ENCODE assay signal across 9 mouse cellular contexts in the genomic region with DNA sequence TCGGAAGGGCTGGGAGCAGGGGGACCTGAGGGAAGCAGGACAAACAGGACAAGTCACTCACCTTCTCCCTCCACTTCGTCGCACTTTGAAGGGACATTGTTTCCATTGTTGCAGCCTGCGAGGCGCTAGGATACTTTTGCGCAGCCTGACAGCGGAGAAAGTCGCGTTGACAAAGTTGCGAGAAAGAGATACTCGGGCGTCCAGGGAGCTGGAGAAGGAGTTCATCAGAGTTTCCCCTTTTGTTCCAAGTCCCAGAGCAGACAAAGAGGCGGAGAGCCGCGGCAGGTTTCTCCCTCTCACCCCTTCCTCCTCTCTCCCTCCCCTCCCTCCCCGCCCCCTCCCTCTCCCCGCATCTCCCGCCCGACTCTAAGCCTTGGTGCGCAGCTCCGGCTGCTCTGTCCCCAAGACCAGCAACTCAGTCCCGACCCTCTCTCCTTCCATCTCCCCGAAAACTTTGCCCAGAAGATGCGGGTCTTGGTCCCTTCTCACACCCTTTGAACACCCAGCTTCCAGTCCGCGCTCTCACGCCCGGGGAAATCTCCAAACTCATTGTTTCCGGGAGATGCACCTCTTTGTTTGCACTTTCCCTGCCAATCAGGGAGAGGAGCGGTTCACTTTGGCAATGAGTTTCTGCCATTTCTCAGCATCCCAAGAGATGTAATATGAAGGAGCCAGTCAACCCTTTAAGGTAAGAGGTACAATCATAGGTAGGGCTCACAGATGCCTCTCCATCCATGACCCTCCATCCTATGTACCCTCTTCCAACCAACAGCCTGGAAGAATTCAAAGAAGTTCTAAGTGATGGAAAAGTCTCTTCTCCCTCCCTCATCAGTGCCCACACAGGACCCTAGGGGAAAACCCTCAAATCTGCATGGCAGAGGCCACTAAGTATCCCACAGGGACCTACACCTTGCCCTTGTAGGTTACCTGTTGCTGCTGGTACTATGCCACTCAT.
DNase-seq lines count a peak whose midpoint lies in the region; ATAC-seq and TF ChIP-seq lines count a peak whose summit lies in the region.
"Had no signal": no experiment of that assay in that cellular context is flagged by ENCODE, and none has a peak within 500 bp of the region (broad histone marks: within the 10 kb centered on the region; RNA-seq: fewer than 3 reads in every experiment).

No protein-coding gene starts in this region.

- no peaks in the 10 kb centered on the region for H3K9me3 ChIP-seq in heart, embryonic 16.5 days (replicated peaks; ENCODE audit: control insufficient read depth, low read length)
- H3K9me3 ChIP-seq in limb, embryonic 11.5 days (ENCODE audit: control insufficient read depth, low read length) = no peaks in the 10 kb centered on the region
- no peaks in the 10 kb centered on the region for H3K9me3 ChIP-seq in midbrain, postnatal 0 days (ENCODE audit: low read length)

- no peak for TF ChIP-seq CTCF in midbrain, postnatal 0 days (IDR thresholded peaks at IDR 0.05)

- H3K4me3 ChIP-seq in heart, embryonic 16.5 days (ENCODE audit: low read length) = peak overlapping the region; percentile 62
- H3K4me3 ChIP-seq in limb, embryonic 11.5 days (ENCODE audit: low read depth, low read length) = peak overlapping the region; percentile 71
- peak overlapping the region; percentile 48 for H3K4me3 ChIP-seq in midbrain, postnatal 0 days (ENCODE audit: low read depth, low read length)

- peaks cover 16% of the 10 kb centered on the region for H3K27me3 ChIP-seq in heart, embryonic 16.5 days (ENCODE audit: control insufficient read depth, insufficient read depth, low read length)
- peaks cover 22% of the 10 kb centered on the region for H3K27me3 ChIP-seq in limb, embryonic 11.5 days (ENCODE audit: control insufficient read depth, insufficient read depth, low read length)
- H3K27me3 ChIP-seq in midbrain, postnatal 0 days (ENCODE audit: insufficient read depth, low read length) = no peaks in the 10 kb centered on the region; the same call in 1 of the 2 replicates

- no peak overlapping the region for H3K27ac ChIP-seq in heart, embryonic 16.5 days (ENCODE audit: low read length)
- 0 out of 2 replicates have a peak overlapping the region, but pooled peaks have one; percentile 33 for H3K27ac ChIP-seq in limb, embryonic 11.5 days (replicated peaks; ENCODE audit: low read depth, low read length)
- H3K27ac ChIP-seq in midbrain, postnatal 0 days (ENCODE audit: low read depth, low read length) = no peak overlapping the region
- H3K27ac ChIP-seq: macrophage had no signal

- H3K9ac ChIP-seq in heart, embryonic 16.5 days (ENCODE audit: low read length) = peak overlapping the region; percentile 74
- peak overlapping the region; percentile 89 for H3K9ac ChIP-seq in limb, embryonic 11.5 days (ENCODE audit: low read length)
- H3K9ac ChIP-seq in midbrain, postnatal 0 days (replicated peaks; ENCODE audit: low read length, poor library complexity, severe bottlenecking) = 0 out of 2 replicates have a peak overlapping the region, but pooled peaks have one; percentile 33

- ATAC-seq in heart, embryonic 16.5 days (replicated peaks; ENCODE audit: extremely low read depth, insufficient read depth, low FRiP score) = peak; percentile 34; the same call in 1 of the 2 replicates
- ATAC-seq in limb, embryonic 11.5 days (ENCODE audit: insufficient number of reproducible peaks, low FRiP score, low TSS enrichment, low read depth) = peak; percentile 60
- no peak for ATAC-seq in midbrain, postnatal 0 days (ENCODE audit: low FRiP score)

- peaks cover 6% of the 10 kb centered on the region; the same call in 1 of the 2 replicates for H3K4me1 ChIP-seq in heart, embryonic 16.5 days (ENCODE audit: control insufficient read depth, insufficient read depth, low read length)
- 0 out of 2 replicates have a peak, but pooled peaks cover 3% of the 10 kb centered on the region for H3K4me1 ChIP-seq in limb, embryonic 11.5 days (ENCODE audit: control insufficient read depth, insufficient read depth, low read length)
- H3K4me1 ChIP-seq in midbrain, postnatal 0 days (ENCODE audit: insufficient read depth, low read length) = no peaks in the 10 kb centered on the region

- under 1% methylated on average over 30 of the region's 30 CpGs for WGBS in heart, embryonic 16.5 days
- under 1% methylated on average over 30 of the region's 30 CpGs for WGBS in limb, embryonic 11.5 days
- under 1% methylated on average over 26 of the region's 30 CpGs for whole genome bisulfite sequencing in midbrain, postnatal 0 days

- H3K4me2 ChIP-seq in heart, embryonic 16.5 days (ENCODE audit: low read depth, low read length) = peak overlapping the region; percentile 70
- peak overlapping the region; percentile 45 for H3K4me2 ChIP-seq in limb, embryonic 11.5 days (ENCODE audit: low read depth, severe bottlenecking)
- H3K4me2 ChIP-seq in midbrain, postnatal 0 days (ENCODE audit: low read depth, low read length, poor library complexity, severe bottlenecking) = peak overlapping the region; percentile 84

- DNase-seq in kidney, adult 18-20 months = peak; percentile 24
- no peak for DNase-seq in kidney, adult 11 months
- peak; percentile 60 for DNase-seq in embryo, embryonic 10 days (ENCODE audit: low spot score)
- peak; percentile 73 for DNase-seq in limb, embryonic 11.5 days (ENCODE audit: low spot score)
- peak; percentile 17 for DNase-seq in midbrain, postnatal 0 days (ENCODE audit: low spot score)
- DNase-seq in yolk sac, embryonic 10.5 days (ENCODE audit: low spot score) = peak; percentile 17
- no peak for DNase-seq in spleen, postnatal 36 days (ENCODE audit: low spot score in 2 of 2)

- no peaks in the 10 kb centered on the region for H3K36me3 ChIP-seq in heart, embryonic 16.5 days (ENCODE audit: control insufficient read depth, insufficient read depth)
- no peaks in the 10 kb centered on the region for H3K36me3 ChIP-seq in limb, embryonic 11.5 days (ENCODE audit: control insufficient read depth, insufficient read depth, low read length)
- H3K36me3 ChIP-seq in midbrain, postnatal 0 days (ENCODE audit: insufficient read depth, low read length) = no peaks in the 10 kb centered on the region

Comparison
In these comparisons a context has a peak if more than half of its experiments do, and no peak if none do; other contexts are left out.
1. DNase-seq: peak in kidney, adult 18-20 months (single experiment), embryo, embryonic 10 days (single experiment), limb, embryonic 11.5 days (single experiment), midbrain, postnatal 0 days (single experiment) and yolk sac, embryonic 10.5 days (single experiment); none in kidney, adult 11 months (single experiment) and spleen, postnatal 36 days (0 of 2).
2. H3K9ac ChIP-seq: peak in every context shown above with its lines; median percentile 89 in limb, embryonic 11.5 days; 74 in heart, embryonic 16.5 days; 33 in midbrain, postnatal 0 days.
3. Peak in every context shown above with its lines, with median percentiles within 50 percentile points of each other: H3K4me2 ChIP-seq and H3K4me3 ChIP-seq.